ENCODE assay signal across 8 mouse cellular contexts in genomic region chr3:121814877-121815548, GRCm38 (mm10). TPM values are rescaled to one million over a fixed set of nuclear protein-coding genes. Genes with fewer than 3 reads are reported as not detected.
DNase-seq lines count a peak whose midpoint lies in the region; ATAC-seq and TF ChIP-seq lines count a peak whose summit lies in the region.

Gene Abcd3, minus strand, starts transcription at chr3:121815302.

- H3K4me3 ChIP-seq in heart, embryonic 12.5 days = peak within 1 kb of the TSS; percentile 88
- H3K4me3 ChIP-seq in kidney, postnatal 0 days (replicated peaks; ENCODE audit: low read depth, low read length) = peak within 1 kb of the TSS; percentile 97
- peak within 1 kb of the TSS; percentile 81 for H3K4me3 ChIP-seq in liver, embryonic 11.5 days (ENCODE audit: low read depth, low read length)
- peak within 1 kb of the TSS; percentile 75 for H3K4me3 ChIP-seq in stomach, embryonic 14.5 days (ENCODE audit: low read depth, low read length)

- H3K4me1 ChIP-seq in heart, embryonic 12.5 days (replicated peaks) = peaks cover 16% of the 10 kb centered on the region
- no peaks in the 10 kb centered on the region for H3K4me1 ChIP-seq in kidney, postnatal 0 days (replicated peaks; ENCODE audit: insufficient read depth, low read length)
- peaks cover 12% of the 10 kb centered on the region for H3K4me1 ChIP-seq in liver, embryonic 11.5 days (replicated peaks; ENCODE audit: control insufficient read depth, insufficient read depth, low read length)
- H3K4me1 ChIP-seq in stomach, embryonic 14.5 days (ENCODE audit: control insufficient read depth, insufficient read depth, low read length) = no peaks in the 10 kb centered on the region; the same call in 1 of the 2 replicates

- no peak for TF ChIP-seq CTCF in kidney, postnatal 0 days (IDR thresholded peaks at IDR 0.05; ENCODE audit: low read depth)

- DNase-seq in B cell, adult 2 months = peak; percentile 75 to 79
- peak; percentile 86 for DNase-seq in brain, adult 2 months (ENCODE audit: low read depth, low spot score)
- DNase-seq in kidney, postnatal 0 days (ENCODE audit: low spot score) = peak; percentile 94
- peak; percentile 92 for DNase-seq in liver, embryonic 11.5 days (ENCODE audit: low spot score)
- peak; percentile 79 for DNase-seq in naive thymus-derived CD4-positive, alpha-beta T cell, adult 2 months (ENCODE audit: low read depth)

- peak within 1 kb of the TSS; percentile 97 for H3K27ac ChIP-seq in heart, embryonic 12.5 days (ENCODE audit: poor library complexity, severe bottlenecking)
- H3K27ac ChIP-seq in kidney, postnatal 0 days = peak within 1 kb of the TSS; percentile 99
- peak within 1 kb of the TSS; percentile 94 for H3K27ac ChIP-seq in liver, embryonic 11.5 days (ENCODE audit: low read depth, low read length)
- H3K27ac ChIP-seq in stomach, embryonic 14.5 days (ENCODE audit: low read length) = peak within 1 kb of the TSS; percentile 98

- H3K9me3 ChIP-seq in heart, embryonic 12.5 days (replicated peaks) = no peaks in the 10 kb centered on the region
- H3K9me3 ChIP-seq in kidney, postnatal 0 days (replicated peaks; ENCODE audit: low read length) = no peaks in the 10 kb centered on the region
- H3K9me3 ChIP-seq in liver, embryonic 11.5 days (ENCODE audit: control insufficient read depth, low read length) = no peaks in the 10 kb centered on the region
- no peaks in the 10 kb centered on the region for H3K9me3 ChIP-seq in stomach, embryonic 14.5 days (ENCODE audit: control insufficient read depth, low read depth, low read length)

- H3K9ac ChIP-seq in heart, embryonic 12.5 days = peak within 1 kb of the TSS; percentile 94
- peak within 1 kb of the TSS; percentile 96 for H3K9ac ChIP-seq in kidney, postnatal 0 days (ENCODE audit: low read depth, low read length)
- H3K9ac ChIP-seq in liver, embryonic 11.5 days (ENCODE audit: low read depth, low read length) = peak within 1 kb of the TSS; percentile 88
- peak within 1 kb of the TSS; percentile 89 for H3K9ac ChIP-seq in stomach, embryonic 14.5 days (replicated peaks; ENCODE audit: low read depth, low read length)

- peak within 1 kb of the TSS; percentile 73 for H3K4me2 ChIP-seq in heart, embryonic 12.5 days
- H3K4me2 ChIP-seq in kidney, postnatal 0 days (ENCODE audit: low read length) = peak within 1 kb of the TSS; percentile 81
- peak within 1 kb of the TSS; percentile 84 for H3K4me2 ChIP-seq in liver, embryonic 11.5 days
- H3K4me2 ChIP-seq in stomach, embryonic 14.5 days (replicated peaks; ENCODE audit: low read depth, low read length) = peak within 1 kb of the TSS; percentile 60

- peak; percentile 74 for ATAC-seq in erythroblast, adult 5-6 weeks (replicated peaks; ENCODE audit: low FRiP score, poor library complexity, severe bottlenecking)
- ATAC-seq in heart, embryonic 12.5 days (ENCODE audit: insufficient number of reproducible peaks, low FRiP score) = peak; percentile 92
- peak; percentile 90 for ATAC-seq in kidney, postnatal 0 days (replicated peaks; ENCODE audit: low FRiP score, low read depth)
- ATAC-seq in liver, embryonic 11.5 days (replicated peaks; ENCODE audit: low FRiP score) = peak; percentile 91
- peak; percentile 86 for ATAC-seq in stomach, embryonic 14.5 days (ENCODE audit: insufficient number of reproducible peaks, insufficient read depth, low FRiP score, low read depth)

- WGBS in heart, embryonic 12.5 days = under 1% methylated on average over 72 of the region's 99 CpGs
- under 1% methylated on average over 85 of the region's 99 CpGs for WGBS in kidney, postnatal 0 days
- under 1% methylated on average over 82 of the region's 99 CpGs for WGBS in liver, embryonic 11.5 days
- under 1% methylated on average over 95 of the region's 99 CpGs for WGBS in stomach, embryonic 14.5 days

- H3K27me3 ChIP-seq in heart, embryonic 12.5 days (replicated peaks) = no peaks in the 10 kb centered on the region
- H3K27me3 ChIP-seq in kidney, postnatal 0 days (ENCODE audit: insufficient read depth, low read length) = no peaks in the 10 kb centered on the region
- no peaks in the 10 kb centered on the region for H3K27me3 ChIP-seq in liver, embryonic 11.5 days (replicated peaks; ENCODE audit: control insufficient read depth, insufficient read depth, low read length)
- no peaks in the 10 kb centered on the region for H3K27me3 ChIP-seq in stomach, embryonic 14.5 days (ENCODE audit: control insufficient read depth, insufficient read depth, low read length)

- no peaks in the 10 kb centered on the region for H3K36me3 ChIP-seq in heart, embryonic 12.5 days
- H3K36me3 ChIP-seq in kidney, postnatal 0 days (ENCODE audit: insufficient read depth, low read length) = no peaks in the 10 kb centered on the region
- H3K36me3 ChIP-seq in liver, embryonic 11.5 days (ENCODE audit: control insufficient read depth, insufficient read depth, low read length) = no peaks in the 10 kb centered on the region
- no peaks in the 10 kb centered on the region for H3K36me3 ChIP-seq in stomach, embryonic 14.5 days (ENCODE audit: control insufficient read depth, insufficient read depth, low read length)

RNA-seq across cellular contexts. Expression of gene Abcd3, which starts in this region (rescaled TPM):
- 7.3 and 9.8 TPM in 2 replicates for total RNA-seq in erythroblast, adult 5-6 weeks (2015; ENCODE audit: low replicate concordance)
- 7.2 and 15.8 TPM in 2 replicates for total RNA-seq in erythroblast, adult 5-6 weeks (2017; ENCODE audit: low replicate concordance)
- 45.0 and 47.2 TPM in 2 replicates for polyA plus RNA-seq in heart, embryonic 12.5 days (2016; fragmentation: Nextera tagmentation; extraction: Ambion mirVana)
- 75.1 and 87.2 TPM in 2 replicates for polyA plus RNA-seq in kidney, postnatal 0 days (2015; fragmentation: Nextera tagmentation; extraction: Ambion mirVana)
- polyA plus RNA-seq in liver, embryonic 11.5 days (2014; fragmentation: Nextera tagmentation; extraction: Ambion mirVana) = 41.5 and 49.1 TPM in 2 replicates
- polyA plus RNA-seq in stomach, embryonic 14.5 days (2014; fragmentation: Nextera tagmentation; extraction: Ambion mirVana) = 86.0 and 86.2 TPM in 2 replicates

Comparison
In these comparisons a context has a peak if more than half of its experiments do, and no peak if none do; other contexts are left out.
1. Peak in every context shown above with its lines: DNase-seq, ATAC-seq, H3K4me3 ChIP-seq and H3K27ac ChIP-seq.